12 mouse cellular contexts compared by ENCODE assay signal in the genomic region with DNA sequence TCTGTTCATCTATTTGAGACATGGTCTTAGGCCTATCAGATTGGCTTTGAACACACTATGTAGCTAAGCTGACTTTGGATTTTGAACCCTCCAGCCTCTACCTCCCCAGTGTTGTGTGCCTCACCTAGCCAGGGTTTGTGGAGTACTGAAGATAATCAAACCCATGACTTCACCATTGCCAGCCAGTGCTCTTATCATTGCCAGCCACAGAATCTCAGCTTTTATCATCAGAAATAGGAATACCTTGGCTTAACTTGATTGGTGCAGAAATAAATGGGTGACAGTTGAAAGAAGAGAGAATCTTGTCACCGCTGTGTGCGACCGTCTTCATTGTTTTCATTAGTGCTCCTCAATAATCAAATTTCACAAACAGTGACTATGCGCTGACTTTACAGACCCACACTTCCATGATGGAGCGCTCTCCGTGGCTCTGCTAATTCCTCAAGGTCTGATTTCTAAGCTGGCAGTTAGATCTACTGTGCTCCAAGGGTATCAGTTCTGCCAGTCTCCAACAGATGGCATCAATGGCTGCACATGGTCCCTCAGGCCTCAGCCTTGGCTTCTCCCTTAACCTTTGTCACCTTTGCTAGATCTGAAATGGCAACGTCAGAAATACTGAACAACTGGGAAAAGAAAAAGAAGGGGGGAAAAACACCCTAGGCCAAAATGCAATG.
A peak's percentile ranks its signal among the peaks of the same experiment; 100 is the strongest.
DNase-seq lines count a peak whose midpoint lies in the region; ATAC-seq and TF ChIP-seq lines count a peak whose summit lies in the region.
"Had no signal": no experiment of that assay in that cellular context is flagged by ENCODE, and none has a peak within 500 bp of the region (broad histone marks: within the 10 kb centered on the region; RNA-seq: fewer than 3 reads in every experiment).

No protein-coding gene starts in this region.

- H3K4me1 ChIP-seq in heart, postnatal 0 days (ENCODE audit: control insufficient read depth, insufficient read depth) = peaks cover 13% of the 10 kb centered on the region; the same call in 1 of the 2 replicates
- H3K4me1 ChIP-seq in intestine, embryonic 15.5 days (replicated peaks) = peaks cover 4% of the 10 kb centered on the region; the same call in 1 of the 2 replicates

- intact Hi-C loops in heart, postnatal 14 days (cut with DNase I) = no loop called here

- no peaks in the 10 kb centered on the region for H3K27me3 ChIP-seq in heart, postnatal 0 days (ENCODE audit: control insufficient read depth, insufficient read depth, low read length)
- H3K27me3 ChIP-seq in intestine, embryonic 15.5 days (replicated peaks) = no peaks in the 10 kb centered on the region
- H3K27me3 ChIP-seq: heart, embryonic 13.5 days; neural tube, embryonic 12.5 days; stomach, embryonic 15.5 days had no signal

- TF ChIP-seq EP300 in heart, postnatal 0 days (IDR thresholded peaks at IDR 0.05; ENCODE audit: low read depth) = no peak

- H3K4me2 ChIP-seq in heart, postnatal 0 days (ENCODE audit: low read depth, low read length) = no peak overlapping the region
- no peak overlapping the region for H3K4me2 ChIP-seq in intestine, embryonic 15.5 days (replicated peaks)
- H3K4me2 ChIP-seq: heart, embryonic 13.5 days; neural tube, embryonic 12.5 days; stomach, embryonic 15.5 days had no signal

- no peak for ATAC-seq in heart, postnatal 0 days (ENCODE audit: insufficient read depth, low read depth)
- ATAC-seq in megakaryocyte, adult 5-6 weeks (ENCODE audit: poor library complexity, severe bottlenecking) = peak; percentile 81
- no peak for ATAC-seq in intestine, embryonic 15.5 days

- TF ChIP-seq CTCF in heart, postnatal 0 days (IDR thresholded peaks at IDR 0.05; ENCODE audit: low read depth) = peak; percentile 34

- no peak for DNase-seq in heart, postnatal 0 days (ENCODE audit: low spot score)
- DNase-seq in heart, postnatal 14 days = no peak
- DNase-seq in B cell, adult 2 months = peak; percentile 54 to 63
- peak; percentile 10 for DNase-seq in adipocyte (ENCODE audit: low spot score)
- no peak for DNase-seq in urinary bladder, postnatal 36 days (ENCODE audit: low spot score in 2 of 2)
- no peak for DNase-seq in layer of hippocampus, adult 9-11 months

- no peak overlapping the region for H3K9ac ChIP-seq in heart, postnatal 0 days (replicated peaks; ENCODE audit: low read depth, low read length)
- H3K9ac ChIP-seq in intestine, embryonic 15.5 days = no peak overlapping the region
- H3K9ac ChIP-seq: heart, embryonic 13.5 days; neural tube, embryonic 12.5 days; stomach, embryonic 15.5 days had no signal

- no peaks in the 10 kb centered on the region for H3K9me3 ChIP-seq in heart, postnatal 0 days (replicated peaks; ENCODE audit: control insufficient read depth, low read length)
- H3K9me3 ChIP-seq in intestine, embryonic 15.5 days = no peaks in the 10 kb centered on the region
- H3K9me3 ChIP-seq: heart, embryonic 13.5 days; neural tube, embryonic 12.5 days; stomach, embryonic 15.5 days had no signal

- no peaks in the 10 kb centered on the region for H3K36me3 ChIP-seq in heart, postnatal 0 days (replicated peaks; ENCODE audit: control insufficient read depth, insufficient read depth, low read length)
- no peaks in the 10 kb centered on the region for H3K36me3 ChIP-seq in intestine, embryonic 15.5 days
- H3K36me3 ChIP-seq: heart, embryonic 13.5 days; neural tube, embryonic 12.5 days; stomach, embryonic 15.5 days had no signal

- no peak overlapping the region for H3K27ac ChIP-seq in heart, postnatal 0 days (ENCODE audit: low read depth)
- H3K27ac ChIP-seq in intestine, embryonic 15.5 days = no peak overlapping the region
- H3K27ac ChIP-seq: heart, embryonic 13.5 days; neural tube, embryonic 12.5 days; stomach, embryonic 15.5 days had no signal

- whole genome bisulfite sequencing in heart, postnatal 0 days = 87% methylated on average over 7 of the region's 7 CpGs
- 85% methylated on average over 7 of the region's 7 CpGs for WGBS in intestine, embryonic 15.5 days

- no peak overlapping the region for H3K4me3 ChIP-seq in heart, postnatal 0 days (ENCODE audit: low read depth, low read length)
- no peak overlapping the region for H3K4me3 ChIP-seq in intestine, embryonic 15.5 days (replicated peaks)
- H3K4me3 ChIP-seq: erythroblast, embryonic 14.5 days; heart, embryonic 13.5 days; neural tube, embryonic 12.5 days; stomach, embryonic 15.5 days had no signal

Comparison
In these comparisons a context has a peak if more than half of its experiments do, and no peak if none do; other contexts are left out.
1. DNase-seq: peak in B cell, adult 2 months (2 of 2) and adipocyte (single experiment); none in heart, postnatal 0 days (single experiment), heart, postnatal 14 days (0 of 2), urinary bladder, postnatal 36 days (0 of 2) and layer of hippocampus, adult 9-11 months (single experiment).